Mouse (Mus musculus) liver, adult 2 months (tissue): Measurements from ENCODE around the gene Zfp652.

Experiments used
- CTCF ChIP-seq: fragments of 200-500 bp; IDR thresholded peaks from 2 replicates; pipeline ENCODE4 v1.5.1; 2011; ENCODE audit warnings: low read depth, low read length, control low read depth
- POLR2A ChIP-seq: fragments of 200-500 bp; IDR thresholded peaks from 2 replicates; pipeline ENCODE4 v1.6.1; 2011; ENCODE audit warnings: low read length, control low read depth; ENCODE audit not compliant: insufficient read depth; ENCODE audit errors: extremely low read depth

- peak; percentile 26; the same call in 1 of the 2 replicates for TF ChIP-seq CTCF
- no peak for TF ChIP-seq POLR2A
Observed at GRCm38 (mm10) chr11:95785675-95786074, 73.2 kb downstream of the Zfp652 start.
